Mouse (Mus musculus): ENCODE measurements around the gene Sh2d4b.
A peak's percentile ranks its signal among the peaks of the same experiment; 100 is the strongest.

Gene Sh2d4b

DNA sequence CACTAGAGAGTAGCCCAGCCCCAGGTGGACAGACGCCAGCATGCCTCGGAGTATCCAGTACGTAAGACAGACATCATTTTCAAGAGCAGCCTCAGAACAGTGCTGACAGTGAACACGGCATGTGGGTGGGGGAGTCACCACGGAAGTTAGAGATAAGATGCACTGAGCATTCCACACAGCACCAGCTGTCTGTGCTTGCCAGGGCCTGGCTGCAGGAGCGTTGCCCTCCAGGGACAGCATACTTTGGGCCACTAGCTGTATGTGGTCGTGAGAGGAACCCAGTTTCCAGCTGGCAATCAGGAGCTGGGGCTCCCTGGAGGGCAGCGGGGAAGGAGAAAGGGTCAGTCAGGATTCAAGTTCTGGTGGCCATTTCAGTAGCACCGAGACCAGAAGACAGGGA lies 13.7 kb upstream of the Sh2d4b start:
- no peak for DNase-seq (ENCODE audit: low read depth, low spot score)

DNA sequence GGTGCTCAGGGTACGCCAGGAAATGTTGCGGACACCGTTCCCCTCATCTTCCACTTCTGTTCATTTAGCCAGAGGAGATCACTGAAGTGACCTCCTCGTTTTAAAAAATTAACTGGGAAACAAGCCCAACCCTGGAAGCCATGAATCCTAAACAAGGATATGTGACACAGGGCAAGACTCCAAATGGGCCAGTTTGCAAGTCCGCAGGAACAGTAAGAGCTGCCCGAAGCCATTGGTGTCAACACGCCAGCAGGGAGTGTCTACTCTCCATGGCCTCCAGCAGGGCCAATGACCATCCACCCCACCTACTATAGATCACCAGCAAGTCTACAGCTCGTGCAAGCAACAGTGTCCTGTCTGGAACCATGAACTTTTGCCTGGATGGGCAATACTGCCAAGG lies 12.7 kb upstream of the Sh2d4b start:
- DNase-seq (ENCODE audit: low read depth, low spot score): no peak

- no peak for DNase-seq (ENCODE audit: low read depth, low spot score)
These were observed 9.4 kb upstream of the Sh2d4b start for GRCm38 (mm10) chr14:40902307-40903055.

DNA sequence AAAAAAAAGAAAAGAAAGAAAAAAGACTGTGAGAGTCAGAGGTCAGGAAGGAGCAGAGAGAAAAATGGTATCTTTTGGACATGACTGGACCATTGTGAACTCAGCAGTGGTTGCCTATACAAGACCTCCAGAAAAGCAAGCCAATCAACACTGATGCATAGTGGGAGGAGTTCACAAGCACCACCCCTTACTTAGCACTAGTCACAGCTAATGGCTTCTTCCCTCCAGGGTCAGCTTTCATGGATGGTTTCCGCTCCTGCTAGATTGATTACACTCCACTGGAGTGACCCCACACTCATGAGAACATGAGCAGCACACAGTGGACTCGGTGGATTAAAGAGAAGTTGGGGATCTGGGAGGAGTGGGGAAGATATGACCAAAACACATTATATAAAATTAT lies 7.2 kb upstream of the Sh2d4b start:
- no peak for DNase-seq (ENCODE audit: low read depth, low spot score)

DNA sequence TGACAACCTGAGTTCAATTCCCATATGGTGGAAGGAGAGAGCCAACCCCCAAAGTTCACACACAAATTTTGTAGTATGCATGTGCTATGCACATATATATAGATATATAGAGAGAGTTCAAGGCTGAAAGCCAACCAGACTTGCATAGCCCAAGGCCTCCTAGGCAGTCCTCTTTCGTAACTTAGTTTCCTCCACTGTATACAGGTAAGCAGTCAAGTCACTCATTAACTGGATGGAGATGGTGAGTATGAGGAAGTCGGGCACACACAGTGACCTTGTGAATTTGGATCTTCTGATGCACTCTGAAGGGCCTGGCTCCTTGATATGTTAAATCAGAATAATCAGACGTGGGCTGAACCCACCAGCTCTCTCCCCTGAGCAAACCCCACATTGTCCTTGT lies 4.8 kb upstream of the Sh2d4b start:
- DNase-seq (ENCODE audit: low read depth, low spot score): no peak

DNA sequence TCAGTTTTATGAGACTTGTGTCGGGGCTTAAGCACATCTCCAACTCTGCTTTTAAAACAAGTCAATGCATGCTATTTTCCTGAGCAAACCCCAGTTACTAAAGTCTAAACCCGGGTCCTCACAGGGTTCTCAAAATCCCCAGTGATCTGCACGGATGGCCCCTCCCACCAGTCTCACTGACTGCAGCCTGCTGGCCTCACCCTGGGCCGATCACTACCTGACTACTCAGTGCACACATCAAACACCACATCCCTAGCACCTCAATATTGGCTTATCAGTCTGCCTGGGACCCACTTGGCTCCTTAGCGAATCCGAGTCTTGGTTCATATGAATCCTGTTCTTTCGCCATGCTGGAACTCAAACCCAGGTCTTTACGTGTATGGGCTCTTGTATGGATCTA lies 2.6 kb upstream of the Sh2d4b start:
- DNase-seq (ENCODE audit: low read depth, low spot score): no peak

GRCm38 (mm10) chr14:40894576-40895247 lies 1.6 kb upstream of the Sh2d4b start:
- DNase-seq (ENCODE audit: low read depth, low spot score): peak; percentile 55

GRCm38 (mm10) chr14:40893884-40894283 lies 818 bp upstream of the Sh2d4b start:
- no peak for DNase-seq (ENCODE audit: low read depth, low spot score)

GRCm38 (mm10) chr14:40892326-40892825 lies 690 bp downstream of the Sh2d4b start:
- no peak for DNase-seq (ENCODE audit: low read depth, low spot score)

- no peak for DNase-seq (ENCODE audit: low read depth, low spot score)
These were observed 1.6 kb downstream of the Sh2d4b start for GRCm38 (mm10) chr14:40891506-40891905.

GRCm38 (mm10) chr14:40889704-40890103 lies 3.4 kb downstream of the Sh2d4b start:
- no peak for DNase-seq (ENCODE audit: low read depth, low spot score)

DNA sequence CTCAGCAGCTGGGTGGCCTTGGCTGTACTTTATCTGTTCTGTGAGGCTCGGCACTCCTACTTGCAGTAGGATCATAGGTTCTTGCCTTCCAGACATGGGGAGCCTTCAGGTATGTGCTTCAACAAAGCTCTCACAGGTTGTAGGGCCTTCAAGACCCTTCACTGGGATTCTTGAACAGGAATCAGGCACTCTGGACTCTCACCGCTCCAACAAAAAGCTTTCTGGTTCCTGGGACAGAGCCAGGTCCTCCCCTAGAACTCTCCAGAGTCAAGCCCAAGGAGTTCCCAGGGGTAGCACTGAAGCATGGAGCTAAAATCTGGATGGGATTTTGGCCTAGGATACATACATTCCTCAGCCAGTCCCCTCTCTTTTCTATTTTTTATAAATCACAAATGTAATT lies 3.9 kb downstream of the Sh2d4b start:
- DNase-seq (ENCODE audit: low read depth, low spot score): no peak

DNA sequence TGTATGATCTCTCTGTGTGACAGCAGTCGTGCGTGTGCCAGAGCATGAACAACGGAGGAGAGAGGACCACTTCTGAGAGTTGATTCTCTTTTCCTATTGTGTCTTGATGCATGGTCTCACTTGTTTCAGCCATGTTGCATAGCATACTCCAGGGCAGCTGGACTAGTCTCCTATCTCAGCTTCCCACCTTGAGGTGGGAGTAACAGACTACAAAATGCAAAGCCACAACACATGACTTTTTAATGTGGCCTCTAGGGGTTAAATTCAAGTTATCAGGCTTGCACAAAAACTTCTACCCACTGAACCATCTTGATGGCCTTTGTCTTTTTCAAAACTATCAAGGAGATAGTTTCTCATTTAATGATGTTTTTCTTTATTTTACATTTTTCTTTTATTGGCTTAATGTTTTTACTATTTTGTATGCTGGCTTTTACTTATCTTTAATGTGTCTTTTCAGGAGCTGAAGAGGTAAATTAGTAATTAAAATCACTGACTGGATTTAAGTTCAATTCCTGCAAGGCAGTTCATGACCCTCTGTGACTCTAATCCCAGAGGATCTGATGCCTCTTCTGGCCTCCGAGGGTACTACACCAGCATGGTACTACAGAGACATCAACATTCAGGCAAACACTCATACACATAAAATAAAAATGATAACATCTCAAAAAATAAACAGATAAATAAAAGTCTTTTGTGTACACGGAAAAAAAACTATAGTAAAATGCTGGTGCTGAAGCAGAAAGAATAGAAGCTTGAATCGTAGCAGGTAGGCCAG lies 6.5 kb downstream of the Sh2d4b start:
- no peak for DNase-seq (ENCODE audit: low read depth, low spot score)

DNA sequence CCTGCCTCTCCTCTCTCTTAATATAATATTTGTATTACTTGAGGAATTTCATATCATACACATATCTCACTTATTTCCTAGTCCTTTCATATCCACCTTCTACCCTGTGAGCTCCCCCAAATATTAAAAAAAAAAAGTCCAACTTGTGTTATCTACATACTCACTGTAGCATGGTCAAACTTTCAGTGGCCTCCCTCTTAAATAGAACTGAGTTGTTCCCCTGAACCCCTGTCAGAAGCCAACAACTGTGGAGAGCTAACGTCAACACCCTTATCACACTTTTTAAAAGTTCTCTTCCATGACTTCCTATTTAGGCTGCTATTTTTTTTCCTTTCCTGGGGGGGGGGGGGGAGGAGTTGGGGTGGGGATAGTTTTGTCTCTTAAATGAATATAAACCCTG lies 7.3 kb downstream of the Sh2d4b start:
- DNase-seq (ENCODE audit: low read depth, low spot score): no peak

DNA sequence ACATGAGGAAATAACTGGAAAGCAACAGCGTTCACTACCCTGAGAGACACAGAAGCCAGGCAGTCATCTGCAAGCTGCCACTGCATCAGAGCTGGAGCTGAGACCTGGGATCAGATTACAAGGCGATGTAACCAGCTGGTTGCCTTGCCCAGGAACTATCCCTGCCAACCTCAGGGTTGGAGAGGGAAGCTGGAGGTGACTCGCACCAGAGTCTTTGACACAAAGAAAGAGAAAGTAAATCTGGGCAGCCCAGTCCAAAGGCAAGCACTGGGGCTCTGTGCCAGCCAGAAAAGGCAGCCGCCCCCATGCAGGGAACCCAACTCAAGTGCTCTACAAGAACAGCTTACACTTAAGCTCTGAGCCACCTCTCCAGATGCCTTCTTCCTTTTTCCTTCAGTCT lies 7.8 kb downstream of the Sh2d4b start:
- DNase-seq (ENCODE audit: low read depth, low spot score): no peak

DNA sequence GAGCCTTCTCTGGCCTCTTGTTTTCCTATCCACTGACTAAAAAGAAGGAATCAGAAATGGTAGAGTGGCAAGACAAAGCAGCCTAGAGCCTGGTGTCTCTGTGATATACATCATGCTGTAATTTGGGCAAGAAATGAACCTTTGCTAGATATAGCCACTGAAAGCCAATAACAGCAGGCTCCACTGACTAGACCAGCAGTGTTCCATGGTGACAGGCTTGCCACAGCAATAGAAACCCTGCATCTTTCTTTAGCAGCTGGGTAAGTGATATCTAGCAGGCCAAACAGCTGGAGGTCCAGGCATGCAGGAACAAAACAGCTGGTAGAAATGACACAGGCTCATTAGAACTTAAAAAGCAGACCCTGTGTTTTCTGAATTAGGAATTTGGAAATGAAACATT lies 18.5 kb downstream of the Sh2d4b start:
- DNase-seq (ENCODE audit: low read depth, low spot score): no peak

- DNase-seq (ENCODE audit: low read depth, low spot score): no peak
These were observed 19.1 kb downstream of the Sh2d4b start for GRCm38 (mm10) chr14:40873961-40874360.

GRCm38 (mm10) chr14:40870598-40870997 lies 22.5 kb downstream of the Sh2d4b start:
- DNase-seq (ENCODE audit: low read depth, low spot score): no peak

DNA sequence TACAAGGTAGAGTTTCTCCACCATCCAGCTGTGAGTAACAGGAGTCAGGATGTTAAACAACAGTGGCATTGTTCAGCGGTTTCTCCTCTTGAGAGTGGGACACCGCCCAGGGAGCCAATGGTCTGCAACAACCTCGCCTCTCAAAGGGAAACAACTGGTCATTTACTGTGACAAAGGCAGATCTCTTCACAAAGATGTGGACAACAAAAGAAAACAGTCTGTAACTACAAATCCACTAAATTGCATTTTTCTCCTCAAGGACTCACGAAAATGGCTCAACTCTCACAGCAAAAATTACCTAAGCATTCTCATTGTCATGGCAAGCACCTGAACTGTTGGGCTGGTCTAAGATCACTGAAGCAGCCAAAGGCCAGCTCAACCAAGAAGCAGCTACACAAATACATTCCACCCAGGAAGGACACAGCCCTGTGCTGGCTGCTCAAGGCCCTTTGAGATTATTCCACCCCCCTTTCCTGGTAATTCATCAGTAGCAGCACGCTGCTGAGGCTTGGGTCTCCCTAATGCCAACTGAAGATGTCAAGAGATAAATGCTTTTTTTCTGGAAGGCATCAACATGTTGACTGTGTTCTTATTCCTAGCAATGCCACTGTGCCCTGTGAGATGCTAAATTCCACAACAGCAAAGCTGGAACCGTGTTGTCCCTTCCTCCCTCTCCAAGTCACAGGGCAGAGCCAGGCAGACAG lies 28.1 kb downstream of the Sh2d4b start:
- no peak for DNase-seq (ENCODE audit: low read depth, low spot score)

- DNase-seq (ENCODE audit: low read depth, low spot score): no peak
These were observed 29.4 kb downstream of the Sh2d4b start for GRCm38 (mm10) chr14:40863659-40864058.

- no peak for DNase-seq (ENCODE audit: low read depth, low spot score)
These were observed 30.0 kb downstream of the Sh2d4b start for GRCm38 (mm10) chr14:40863022-40863421.

- no peak for DNase-seq (ENCODE audit: low read depth, low spot score)
These were observed 40.1 kb downstream of the Sh2d4b start for GRCm38 (mm10) chr14:40852978-40853377.
